Mouse (Mus musculus) thymus, adult 2 months (tissue): ENCODE data around the gene Isg20l2. TPM values are rescaled to one million over a fixed set of nuclear protein-coding genes. Genes with fewer than 3 reads are reported as not detected.

Source experiments
- DNase-seq: peaks from one replicate; pipeline ENCODE4 v3.0.0; 2021
- H3K27ac ChIP-seq: fragments of 200-500 bp; 2 replicates; pipeline ENCODE4 v1.5.1; 2012; ENCODE audit warnings: low read length, control low read depth; ENCODE audit not compliant: control insufficient read depth, insufficient read depth
- H3K27me3 ChIP-seq: fragments of 200-500 bp; 2 replicates; pipeline ENCODE4 v1.6.1; 2012; ENCODE audit warnings: mild to moderate bottlenecking, low read length, moderate library complexity, mixed read lengths; ENCODE audit not compliant: control insufficient read depth, insufficient read depth
- H3K36me3 ChIP-seq: fragments of 200-500 bp; 2 replicates; pipeline ENCODE4 v1.6.1; 2012; ENCODE audit warnings: mild to moderate bottlenecking, low read length, moderate library complexity; ENCODE audit not compliant: control insufficient read depth, insufficient read depth
- H3K4me1 ChIP-seq: fragments of 200-500 bp; replicated peaks from 2 replicates; pipeline ENCODE4 v1.6.1; 2012; ENCODE audit warnings: low read length; ENCODE audit not compliant: control insufficient read depth, insufficient read depth
- H3K4me3 ChIP-seq: fragments of 200-500 bp; 2 replicates; pipeline ENCODE4 v1.5.1; 2012; ENCODE audit warnings: mild to moderate bottlenecking, low read length, control low read depth, moderate library complexity; ENCODE audit not compliant: control insufficient read depth, insufficient read depth
- CTCF ChIP-seq: fragments of 200-500 bp; IDR thresholded peaks from 2 replicates; pipeline ENCODE4 v1.5.1; 2012; ENCODE audit warnings: mild to moderate bottlenecking, control low read depth, low read length, moderate library complexity, borderline replicate concordance; ENCODE audit not compliant: control insufficient read depth, poor library complexity, insufficient read depth; ENCODE audit errors: extremely low read depth
- POLR2A ChIP-seq: fragments of 200-500 bp; IDR thresholded peaks from 2 replicates; pipeline ENCODE4 v1.6.1; 2012; ENCODE audit warnings: mild to moderate bottlenecking, low read length, control low read depth, moderate library complexity; ENCODE audit not compliant: control insufficient read depth, poor library complexity, insufficient read depth; ENCODE audit errors: extremely low read depth
- WGBS: fragments of 180-500 bp; shearing (Covaris S2); methylation state at CpG from one replicate; pipeline ENCODE4 v1.1.7; 2018; 5-methylcytosine and 5-hydroxymethylcytosine counted together
- polyA plus RNA-seq: library from polyadenylated mRNA; depleted of rRNA; stranded (reverse); fragments of >200 nt; gene quantifications from 2 replicates; pipeline ENCODE4 v1.2.3, GENCODE M21; 2012

Isg20l2 gene
- polyA plus RNA-seq, 1 experiment = 31.6 TPM

GRCm38 (mm10) chr3:87960586-87961191, 30.6 kb downstream of the Isg20l2 start:
- Histone ChIP-seq H3K4me3 (no peak overlapping the region), H3K27ac (no peak overlapping the region), H3K36me3 (no peaks in the 10 kb centered on the region), H3K4me1 (0 out of 2 replicates have a peak, but pooled peaks cover 3% of the 10 kb centered on the region), H3K27me3 (no peaks in the 10 kb centered on the region; the same call in 1 of the 2 replicates)
- no peak for TF ChIP-seq POLR2A
- TF ChIP-seq CTCF = peak; percentile 66; the same call in 1 of the 2 replicates
- DNase-seq = peak; percentile 65
- WGBS = 1% methylated on average over 27 of the region's 27 CpGs

GRCm38 (mm10) chr3:87970184-87970938, 40.2 kb downstream of the Isg20l2 start:
- Histone ChIP-seq H3K4me1 (peaks cover 14% of the 10 kb centered on the region), H3K4me3 (no peak overlapping the region), H3K36me3 (no peaks in the 10 kb centered on the region), H3K27ac (no peak overlapping the region), H3K27me3 (peaks cover 25% of the 10 kb centered on the region; the same call in 1 of the 2 replicates)
- TF ChIP-seq CTCF = no peak
- DNase-seq = peak; percentile 51
- WGBS = 5% methylated on average over 21 of the region's 21 CpGs

- H3K27me3 ChIP-seq = peaks cover 25% of the 10 kb centered on the region; the same call in 1 of the 2 replicates
- no peaks in the 10 kb centered on the region for H3K36me3 ChIP-seq
- 3% methylated on average over 44 of the region's 44 CpGs for WGBS
- TF ChIP-seq CTCF = no peak
- TF ChIP-seq POLR2A = no peak
- DNase-seq = peak; percentile 24
- peaks cover 14% of the 10 kb centered on the region for H3K4me1 ChIP-seq
- H3K27ac ChIP-seq = no peak within 1 kb of the TSS
- peak within 1 kb of the TSS; percentile 19; the same call in 1 of the 2 replicates for H3K4me3 ChIP-seq
Observed at GRCm38 (mm10) chr3:87970939-87971488, 40.9 kb downstream of the Isg20l2 start, which contains the start of gene Nes. TSS of gene Nes (plus strand) at chr3:87971078.

- H3K27me3 ChIP-seq = peaks cover 25% of the 10 kb centered on the region; the same call in 1 of the 2 replicates
- peak overlapping the region; percentile 19; the same call in 1 of the 2 replicates for H3K4me3 ChIP-seq
- no peak overlapping the region for H3K27ac ChIP-seq
- peaks cover 14% of the 10 kb centered on the region for H3K4me1 ChIP-seq
- H3K36me3 ChIP-seq = no peaks in the 10 kb centered on the region
- no peak for TF ChIP-seq POLR2A
- no peak for DNase-seq
- 7% methylated on average over 60 of the region's 60 CpGs for WGBS
Observed at GRCm38 (mm10) chr3:87971489-87972202, 41.5 kb downstream of the Isg20l2 start.

GRCm38 (mm10) chr3:87972203-87972664, 42.1 kb downstream of the Isg20l2 start:
- 75% methylated on average over 8 of the region's 8 CpGs for WGBS
- peaks cover 14% of the 10 kb centered on the region for H3K4me1 ChIP-seq
- TF ChIP-seq POLR2A (no peak), CTCF (no peak)
- DNase-seq = no peak
- no peaks in the 10 kb centered on the region for H3K36me3 ChIP-seq
- H3K27me3 ChIP-seq = peaks cover 25% of the 10 kb centered on the region; the same call in 1 of the 2 replicates
- H3K27ac ChIP-seq = no peak overlapping the region
- no peak overlapping the region for H3K4me3 ChIP-seq

GRCm38 (mm10) chr3:87972776-87973175, 42.7 kb downstream of the Isg20l2 start:
- DNase-seq = no peak
- peaks cover 25% of the 10 kb centered on the region; the same call in 1 of the 2 replicates for H3K27me3 ChIP-seq
- H3K4me1 ChIP-seq = peaks cover 14% of the 10 kb centered on the region
- TF ChIP-seq POLR2A (no peak), CTCF (no peak)
- WGBS = 78% methylated on average over 5 of the region's 5 CpGs
- no peak overlapping the region for H3K27ac ChIP-seq
- no peaks in the 10 kb centered on the region for H3K36me3 ChIP-seq
- H3K4me3 ChIP-seq = no peak overlapping the region
